Mouse (Mus musculus) kidney, adult 8-10 months (tissue): ENCODE measurements around the gene Des.
A peak's percentile ranks its signal among the peaks of the same experiment; 100 is the strongest.

ENCODE experiments used
- DNase-seq, 2 experiments: peaks; one replicate each; pipeline ENCODE4 v3.0.0; 2022

Des gene

GRCm38 (mm10) chr1:75385142-75385730 lies 25.1 kb downstream of the Des start:
- DNase-seq: no peak

GRCm38 (mm10) chr1:75386149-75386548 lies 26.0 kb downstream of the Des start:
- no peak for DNase-seq

GRCm38 (mm10) chr1:75387469-75387928 lies 27.4 kb downstream of the Des start:
- no peak for DNase-seq

DNA sequence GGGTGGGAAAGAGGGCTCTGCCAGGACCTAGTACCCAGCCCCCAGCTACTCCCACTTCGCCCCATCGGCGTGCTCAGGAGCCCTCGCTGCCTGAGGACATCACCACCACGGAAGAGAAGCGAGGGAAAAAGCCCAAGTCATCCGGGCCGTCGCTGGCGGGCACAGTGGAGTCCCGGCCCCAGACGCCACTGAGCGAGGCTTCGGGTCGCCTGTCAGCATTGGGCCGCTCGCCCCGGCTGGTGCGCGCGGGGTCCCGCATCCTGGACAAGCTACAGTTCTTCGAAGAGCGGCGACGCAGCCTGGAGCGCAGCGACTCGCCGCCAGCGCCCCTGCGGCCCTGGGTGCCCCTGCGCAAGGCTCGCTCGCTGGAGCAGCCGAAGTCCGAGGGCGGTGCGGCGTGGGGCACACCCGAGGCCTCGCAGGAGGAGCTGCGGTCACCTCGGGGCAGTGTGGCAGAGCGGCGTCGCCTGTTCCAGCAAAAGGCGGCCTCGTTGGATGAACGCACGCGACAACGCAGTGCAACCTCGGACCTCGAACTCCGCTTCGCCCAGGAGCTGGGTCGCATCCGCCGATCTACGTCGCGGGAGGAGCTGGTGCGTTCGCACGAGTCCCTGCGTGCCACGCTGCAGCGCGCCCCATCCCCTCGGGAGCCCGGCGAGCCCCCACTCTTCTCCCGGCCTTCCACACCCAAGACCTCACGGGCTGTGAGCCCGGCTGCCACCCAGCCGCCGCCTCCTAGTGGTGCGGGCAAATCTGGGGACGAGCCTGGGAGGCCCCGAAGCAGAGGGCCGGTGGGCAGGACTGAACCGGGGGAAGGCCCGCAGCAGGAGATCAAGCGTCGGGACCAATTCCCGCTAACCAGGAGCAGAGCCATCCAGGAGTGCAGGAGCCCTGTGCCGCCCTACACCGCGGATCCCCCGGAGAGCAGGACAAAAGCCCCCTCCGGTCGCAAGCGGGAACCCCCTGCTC lies 28.1 kb downstream of the Des start:
- DNase-seq: no peak

GRCm38 (mm10) chr1:75388898-75389515 lies 28.9 kb downstream of the Des start:
- no peak for DNase-seq

DNA sequence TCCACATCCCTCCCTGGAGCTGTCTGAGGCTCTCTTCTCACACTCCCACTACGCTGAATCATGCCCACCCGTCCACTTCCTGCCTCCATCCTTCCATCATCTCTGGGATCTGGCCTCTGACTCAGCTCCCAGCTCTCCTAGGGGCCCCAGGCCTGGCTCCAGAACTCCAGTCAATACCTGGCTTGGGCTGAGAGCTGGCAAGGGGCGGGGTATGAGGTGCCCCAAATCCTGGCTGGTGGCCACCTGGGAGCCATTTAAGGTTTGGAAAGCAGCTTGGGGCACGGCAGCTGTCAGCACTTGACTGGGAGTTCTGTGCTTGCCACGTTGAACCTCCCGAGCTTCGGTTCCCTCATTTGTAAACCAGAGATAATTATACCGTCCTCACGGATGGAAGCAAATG lies 33.0 kb downstream of the Des start:
- no peak for DNase-seq

- no peak for DNase-seq
Observed at GRCm38 (mm10) chr1:75393846-75394245, 33.7 kb downstream of the Des start.

DNA sequence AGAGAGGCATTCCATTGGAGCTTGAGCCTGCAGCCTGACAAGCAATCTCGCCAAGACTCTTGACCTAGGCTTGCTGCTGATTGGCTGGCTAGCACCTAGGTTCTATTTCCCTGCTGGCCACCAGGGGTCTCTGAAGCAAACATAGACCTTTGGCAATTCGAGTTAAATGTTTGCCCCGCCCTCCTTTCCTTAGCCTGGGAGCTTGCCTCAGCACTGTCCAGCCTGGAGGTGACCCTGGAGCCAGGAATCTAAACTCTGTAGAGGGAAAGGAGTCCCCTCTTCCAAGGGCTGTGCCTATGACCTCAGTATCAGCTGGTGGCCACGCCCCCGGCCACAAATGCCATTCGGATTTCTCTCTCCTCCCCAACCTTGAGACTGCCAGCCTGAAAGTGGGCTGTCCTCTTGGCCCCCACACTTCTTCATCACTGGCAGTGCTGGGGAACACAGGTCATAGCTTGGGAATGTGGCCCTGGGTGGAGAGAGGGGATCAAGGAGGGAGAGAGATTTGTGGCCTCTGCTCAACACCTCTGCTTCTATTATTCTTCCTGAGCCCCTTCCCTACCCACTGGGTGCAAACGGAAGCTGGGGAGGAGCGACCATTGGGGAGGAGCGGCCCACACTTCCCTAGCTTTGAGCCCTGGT lies 38.8 kb downstream of the Des start:
- DNase-seq: peak; percentile 81 to 83

DNA sequence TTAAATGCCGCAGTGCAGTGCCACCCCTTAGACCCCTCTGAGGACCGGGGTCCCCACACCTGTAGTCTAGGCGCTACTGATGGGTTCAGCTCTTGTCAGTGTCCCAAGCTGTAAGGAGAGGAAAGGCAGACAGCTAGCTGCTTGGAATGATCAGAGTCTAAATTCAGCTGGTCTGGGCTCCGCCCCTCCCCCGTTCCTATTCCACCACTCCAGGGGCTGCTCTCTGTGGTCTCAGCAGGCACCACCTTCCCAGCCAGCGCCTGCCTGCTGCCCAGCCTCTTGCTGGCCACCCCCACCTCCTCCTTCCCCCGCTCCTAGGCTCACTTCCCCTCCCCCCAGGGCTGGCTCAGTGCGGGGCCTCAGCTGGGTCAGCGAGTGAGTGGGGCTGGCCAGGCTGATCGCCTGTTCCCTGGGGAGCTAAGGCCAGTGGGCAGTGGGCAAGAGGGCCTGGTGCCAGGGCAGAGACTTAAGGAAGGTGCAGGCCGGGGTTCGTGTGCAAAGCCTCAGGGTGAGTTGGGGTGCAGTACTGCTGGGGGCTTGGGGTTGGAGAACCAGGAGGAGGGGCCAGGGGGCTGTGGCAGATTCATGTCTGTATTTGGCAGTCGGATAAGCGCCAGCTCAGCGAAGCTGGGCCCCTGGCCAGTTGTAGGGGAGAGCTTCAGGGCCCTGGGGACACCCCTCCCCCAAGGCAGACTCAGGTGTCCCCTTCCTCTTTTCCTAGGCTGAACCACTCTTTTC lies 39.8 kb downstream of the Des start:
- peak in 1 of 2 experiments; percentile 30 for DNase-seq

GRCm38 (mm10) chr1:75400493-75401115 lies 40.5 kb downstream of the Des start:
- no peak for DNase-seq

DNA sequence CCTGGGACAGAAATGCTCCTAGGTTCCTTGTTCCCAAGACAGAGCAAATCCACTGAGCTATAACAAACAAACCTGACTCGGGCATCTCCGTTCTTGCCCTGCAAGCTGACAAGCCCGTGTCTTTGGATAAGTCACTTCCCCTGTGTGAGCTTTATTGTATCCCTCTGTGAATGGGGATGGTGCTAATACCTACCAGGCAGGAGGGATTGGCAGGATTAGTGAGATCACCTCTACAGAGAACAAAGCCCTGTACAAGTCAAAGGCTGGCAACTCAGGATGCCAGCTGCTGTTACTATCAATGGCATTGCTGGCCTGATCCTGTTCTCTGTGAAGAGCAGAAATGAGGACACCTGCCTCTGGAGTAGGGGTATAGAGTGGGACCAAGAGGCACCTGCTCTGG lies 45.4 kb downstream of the Des start:
- no peak for DNase-seq

- DNase-seq: no peak
Observed at GRCm38 (mm10) chr1:75406173-75406572, 46.0 kb downstream of the Des start.

- DNase-seq: no peak
Observed at GRCm38 (mm10) chr1:75407056-75407455, 46.9 kb downstream of the Des start.

DNA sequence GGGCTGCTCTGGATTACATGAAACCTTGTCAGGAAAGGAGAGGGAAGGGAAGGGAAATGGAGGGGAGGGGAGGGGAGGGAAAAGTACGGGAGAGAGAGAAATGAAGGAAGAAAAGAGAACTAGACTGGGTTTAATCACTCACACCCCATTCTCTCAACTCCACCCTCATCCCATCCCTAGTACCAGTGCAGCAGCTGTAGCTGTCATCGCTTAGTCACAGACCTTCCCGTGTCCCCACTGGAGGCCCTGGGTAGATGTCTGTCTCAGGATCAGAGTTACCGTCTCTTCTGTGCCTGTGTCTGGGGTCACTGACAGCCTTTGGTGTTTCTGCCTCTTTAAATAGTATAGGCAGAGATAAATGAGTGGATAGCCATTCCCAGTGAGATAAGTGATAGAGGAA lies 48.1 kb downstream of the Des start:
- no peak for DNase-seq

- DNase-seq: no peak
Observed at GRCm38 (mm10) chr1:75409950-75410349, 49.8 kb downstream of the Des start.

DNA sequence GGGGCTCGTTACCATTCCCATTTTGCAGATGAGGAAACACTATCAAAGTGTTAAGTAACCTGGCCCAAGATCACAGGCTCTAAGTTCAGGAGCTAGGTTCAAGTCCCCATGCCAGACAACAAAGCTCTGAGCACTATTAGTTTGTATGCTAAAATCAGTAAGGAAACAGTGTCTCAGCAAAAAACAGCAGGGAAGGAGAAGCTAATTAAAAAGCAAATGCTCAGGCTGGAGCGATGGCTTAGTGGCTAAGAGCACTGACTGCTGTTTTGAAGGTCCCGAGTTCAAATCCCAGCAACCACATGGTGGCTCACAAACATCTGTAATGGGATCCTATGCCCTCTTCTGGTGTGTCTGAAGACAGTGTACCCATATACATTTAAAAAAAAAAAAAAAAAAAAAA lies 52.1 kb downstream of the Des start:
- DNase-seq: no peak

DNA sequence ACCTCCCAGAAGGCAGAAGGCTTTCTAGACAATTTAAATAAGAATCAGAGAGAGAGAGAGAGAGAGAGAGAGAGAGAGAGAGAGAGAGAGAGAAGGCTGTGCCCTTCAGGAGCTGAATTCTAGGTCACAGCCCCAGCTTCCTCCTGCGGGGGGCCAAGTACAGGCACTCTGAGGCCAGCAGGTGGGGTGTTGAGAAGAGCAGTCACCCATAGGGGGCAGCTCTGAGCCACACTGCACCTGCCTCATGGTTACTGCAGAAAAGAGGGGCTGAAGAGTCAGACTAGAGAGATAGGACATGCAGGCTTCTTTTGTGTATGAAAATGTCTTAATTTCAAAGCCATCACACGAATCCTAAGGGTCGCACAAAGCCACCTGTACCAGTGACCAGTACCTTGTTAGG lies 53.6 kb downstream of the Des start:
- DNase-seq: peak; percentile 20 to 21
